Mouse (Mus musculus): ENCODE results near the gene Rpf1. TPM values are rescaled to one million over a fixed set of nuclear protein-coding genes. Genes with fewer than 3 reads are reported as not detected.
A peak's percentile ranks its signal among the peaks of the same experiment; 100 is the strongest.

Rpf1 gene
- 66.4 and 72.7 TPM in 2 replicates for polyA plus RNA-seq (2016; fragmentation: Nextera tagmentation; extraction: Ambion mirVana)

GRCm38 (mm10) chr3:146520798-146521651 lies at the start of gene Rpf1:
Gene Rpf1, minus strand, starts transcription at chr3:146521429.
- under 1% methylated on average over 72 of the region's 82 CpGs for WGBS
- Histone ChIP-seq H3K27me3 (ENCODE audit: low read depth, poor library complexity, severe bottlenecking) (no peaks in the 10 kb centered on the region), H3K9me3 (replicated peaks) (no peaks in the 10 kb centered on the region), H3K36me3 (peaks cover 33% of the 10 kb centered on the region), H3K4me1 (peaks cover 11% of the 10 kb centered on the region), H3K4me3 (peak within 1 kb of the TSS; percentile 87), H3K27ac (replicated peaks) (peak within 1 kb of the TSS; percentile 98)
- DNase-seq (ENCODE audit: low spot score): peak; percentile 91

- WGBS: 92% methylated on average over 6 of the region's 6 CpGs
- Histone ChIP-seq H3K36me3 (no peaks in the 10 kb centered on the region), H3K9me3 (replicated peaks) (no peaks in the 10 kb centered on the region), H3K4me3 (no peak overlapping the region), H3K27me3 (ENCODE audit: low read depth, poor library complexity, severe bottlenecking) (no peaks in the 10 kb centered on the region), H3K4me1 (0 out of 2 replicates have a peak, but pooled peaks cover under 1% of the 10 kb centered on the region), H3K27ac (replicated peaks) (no peak overlapping the region)
- DNase-seq (ENCODE audit: low spot score): no peak
Observed at GRCm38 (mm10) chr3:146570939-146571338, 49.7 kb upstream of the Rpf1 start.

GRCm38 (mm10) chr3:146570148-146570782 lies 49.0 kb upstream of the Rpf1 start, which contains the start of gene Uox:
Gene Uox, plus strand, starts transcription at chr3:146570426.
- no peaks in the 10 kb centered on the region for H3K9me3 ChIP-seq (replicated peaks)
- H3K4me3 ChIP-seq: no peak within 1 kb of the TSS
- no peak within 1 kb of the TSS for H3K27ac ChIP-seq (replicated peaks)
- 87% methylated on average over 10 of the region's 10 CpGs for WGBS
- no peaks in the 10 kb centered on the region for H3K27me3 ChIP-seq (ENCODE audit: low read depth, poor library complexity, severe bottlenecking)
- no peaks in the 10 kb centered on the region for H3K36me3 ChIP-seq
- 0 out of 2 replicates have a peak, but pooled peaks cover 3% of the 10 kb centered on the region for H3K4me1 ChIP-seq
- DNase-seq (ENCODE audit: low spot score): no peak

GRCm38 (mm10) chr3:146569594-146569993 lies 48.4 kb upstream of the Rpf1 start:
- Histone ChIP-seq H3K27ac (replicated peaks) (no peak overlapping the region), H3K36me3 (no peaks in the 10 kb centered on the region), H3K27me3 (ENCODE audit: low read depth, poor library complexity, severe bottlenecking) (no peaks in the 10 kb centered on the region), H3K4me3 (no peak overlapping the region), H3K9me3 (replicated peaks) (no peaks in the 10 kb centered on the region), H3K4me1 (peaks cover 5% of the 10 kb centered on the region)
- WGBS: 95% methylated on average over 3 of the region's 3 CpGs
- DNase-seq (ENCODE audit: low spot score): no peak

GRCm38 (mm10) chr3:146567884-146568530 lies 46.8 kb upstream of the Rpf1 start:
- H3K4me1 ChIP-seq: peaks cover 11% of the 10 kb centered on the region
- WGBS: 84% methylated on average over 9 of the region's 9 CpGs
- no peaks in the 10 kb centered on the region for H3K36me3 ChIP-seq
- no peaks in the 10 kb centered on the region for H3K9me3 ChIP-seq (replicated peaks)
- no peak overlapping the region for H3K27ac ChIP-seq (replicated peaks)
- no peak overlapping the region for H3K4me3 ChIP-seq
- no peak for DNase-seq (ENCODE audit: low spot score)
- no peaks in the 10 kb centered on the region for H3K27me3 ChIP-seq (ENCODE audit: low read depth, poor library complexity, severe bottlenecking)

GRCm38 (mm10) chr3:146567366-146567765 lies 46.1 kb upstream of the Rpf1 start:
- no peak for DNase-seq (ENCODE audit: low spot score)
- Histone ChIP-seq H3K27me3 (ENCODE audit: low read depth, poor library complexity, severe bottlenecking) (no peaks in the 10 kb centered on the region), H3K36me3 (no peaks in the 10 kb centered on the region), H3K4me3 (no peak overlapping the region), H3K4me1 (peaks cover 11% of the 10 kb centered on the region), H3K27ac (replicated peaks) (no peak overlapping the region), H3K9me3 (replicated peaks) (no peaks in the 10 kb centered on the region)
- 86% methylated on average over 7 of the region's 7 CpGs for WGBS

- 90% methylated on average over 1 of the region's 1 CpGs for WGBS
- Histone ChIP-seq H3K4me1 (peaks cover 11% of the 10 kb centered on the region), H3K36me3 (no peaks in the 10 kb centered on the region), H3K27me3 (ENCODE audit: low read depth, poor library complexity, severe bottlenecking) (no peaks in the 10 kb centered on the region), H3K27ac (replicated peaks) (no peak overlapping the region; the same call in 1 of the 2 replicates), H3K9me3 (replicated peaks) (no peaks in the 10 kb centered on the region), H3K4me3 (no peak overlapping the region)
- no peak for DNase-seq (ENCODE audit: low spot score)
Observed at GRCm38 (mm10) chr3:146565065-146565411, 43.8 kb upstream of the Rpf1 start.

GRCm38 (mm10) chr3:146564268-146565064 lies 43.2 kb upstream of the Rpf1 start:
- H3K4me3 ChIP-seq: no peak overlapping the region
- H3K27ac ChIP-seq (replicated peaks): peak overlapping the region; percentile 55; the same call in 1 of the 2 replicates
- H3K9me3 ChIP-seq (replicated peaks): no peaks in the 10 kb centered on the region
- no peaks in the 10 kb centered on the region for H3K36me3 ChIP-seq
- 34% methylated on average over 14 of the region's 14 CpGs for WGBS
- DNase-seq (ENCODE audit: low spot score): peak; percentile 76
- no peaks in the 10 kb centered on the region for H3K27me3 ChIP-seq (ENCODE audit: low read depth, poor library complexity, severe bottlenecking)
- H3K4me1 ChIP-seq: peaks cover 11% of the 10 kb centered on the region

- Histone ChIP-seq H3K27ac (replicated peaks) (no peak overlapping the region), H3K9me3 (replicated peaks) (no peaks in the 10 kb centered on the region), H3K27me3 (ENCODE audit: low read depth, poor library complexity, severe bottlenecking) (no peaks in the 10 kb centered on the region), H3K36me3 (no peaks in the 10 kb centered on the region), H3K4me1 (peaks cover 11% of the 10 kb centered on the region), H3K4me3 (no peak overlapping the region)
- DNase-seq (ENCODE audit: low spot score): no peak
- 89% methylated on average over 7 of the region's 7 CpGs for WGBS
Observed at GRCm38 (mm10) chr3:146562936-146563335, 41.7 kb upstream of the Rpf1 start.

GRCm38 (mm10) chr3:146557507-146557906 lies 36.3 kb upstream of the Rpf1 start:
- H3K9me3 ChIP-seq (replicated peaks): no peaks in the 10 kb centered on the region
- H3K27ac ChIP-seq (replicated peaks): no peak overlapping the region
- H3K4me3 ChIP-seq: no peak overlapping the region
- no peak for DNase-seq (ENCODE audit: low spot score)
- WGBS: 91% methylated on average over 6 of the region's 6 CpGs
- no peaks in the 10 kb centered on the region for H3K27me3 ChIP-seq (ENCODE audit: low read depth, poor library complexity, severe bottlenecking)
- no peaks in the 10 kb centered on the region for H3K36me3 ChIP-seq
- no peaks in the 10 kb centered on the region for H3K4me1 ChIP-seq

- Histone ChIP-seq H3K27ac (replicated peaks) (no peak overlapping the region), H3K9me3 (replicated peaks) (no peaks in the 10 kb centered on the region), H3K4me1 (no peaks in the 10 kb centered on the region), H3K27me3 (ENCODE audit: low read depth, poor library complexity, severe bottlenecking) (no peaks in the 10 kb centered on the region), H3K36me3 (no peaks in the 10 kb centered on the region), H3K4me3 (no peak overlapping the region)
- DNase-seq (ENCODE audit: low spot score): no peak
- 61% methylated on average over 1 of the region's 1 CpGs for WGBS
Observed at GRCm38 (mm10) chr3:146556567-146556966, 35.3 kb upstream of the Rpf1 start.

- Histone ChIP-seq H3K27me3 (ENCODE audit: low read depth, poor library complexity, severe bottlenecking) (no peaks in the 10 kb centered on the region), H3K4me1 (no peaks in the 10 kb centered on the region), H3K27ac (replicated peaks) (no peak overlapping the region), H3K36me3 (no peaks in the 10 kb centered on the region), H3K9me3 (replicated peaks) (no peaks in the 10 kb centered on the region), H3K4me3 (no peak overlapping the region)
- WGBS: 91% methylated on average over 7 of the region's 7 CpGs
- DNase-seq (ENCODE audit: low spot score): no peak
Observed at GRCm38 (mm10) chr3:146554816-146555215, 33.6 kb upstream of the Rpf1 start.

All from midbrain, embryonic 10.5 days (tissue).